In genomic region chr2:128364161-128364560, GRCm38 (mm10) we compare ENCODE assay signal across 8 mouse cellular contexts.
DNase-seq lines count a peak whose midpoint lies in the region; ATAC-seq and TF ChIP-seq lines count a peak whose summit lies in the region.

No protein-coding gene starts in this region.

- peak overlapping the region; percentile 24; the same call in 1 of the 2 replicates for H3K4me2 ChIP-seq in neural tube, embryonic 12.5 days (replicated peaks)
- no peak overlapping the region for H3K4me2 ChIP-seq in hindbrain, embryonic 13.5 days

- no peak for TF ChIP-seq POLR2A in liver, adult 2 months (IDR thresholded peaks at IDR 0.05; ENCODE audit: extremely low read depth, insufficient read depth, low read length)

- H3K36me3 ChIP-seq in embryonic facial prominence, embryonic 10.5 days (replicated peaks), result no peaks in the 10 kb centered on the region
- no peaks in the 10 kb centered on the region for H3K36me3 ChIP-seq in liver, adult 2 months (ENCODE audit: control insufficient read depth, insufficient read depth, low read length)
- H3K36me3 ChIP-seq in neural tube, embryonic 12.5 days, result no peaks in the 10 kb centered on the region
- H3K36me3 ChIP-seq in hindbrain, embryonic 13.5 days, result no peaks in the 10 kb centered on the region

- WGBS in embryonic facial prominence, embryonic 10.5 days, result 71% methylated on average over 14 of the region's 14 CpGs
- 37% methylated on average over 14 of the region's 14 CpGs for WGBS in liver, adult 2 months
- WGBS in neural tube, embryonic 12.5 days, result 60% methylated on average over 14 of the region's 14 CpGs
- 80% methylated on average over 14 of the region's 14 CpGs for WGBS in hindbrain, embryonic 13.5 days

- H3K27me3 ChIP-seq in embryonic facial prominence, embryonic 10.5 days (replicated peaks; ENCODE audit: low read depth, poor library complexity, severe bottlenecking), result no peaks in the 10 kb centered on the region
- H3K27me3 ChIP-seq in liver, adult 2 months (ENCODE audit: control insufficient read depth, insufficient read depth, low read length), result no peaks in the 10 kb centered on the region
- H3K27me3 ChIP-seq in neural tube, embryonic 12.5 days (replicated peaks), result no peaks in the 10 kb centered on the region
- H3K27me3 ChIP-seq in hindbrain, embryonic 13.5 days, result no peaks in the 10 kb centered on the region

- no peak for ATAC-seq in neural tube, embryonic 12.5 days (ENCODE audit: low FRiP score, low read depth)
- no peak for ATAC-seq in hindbrain, embryonic 13.5 days (ENCODE audit: low FRiP score)

- TF ChIP-seq CTCF in liver, adult 2 months (IDR thresholded peaks at IDR 0.05; ENCODE audit: low read depth, low read length), result no peak

- peak; percentile 76 for DNase-seq in MEL-GATA-1-ER (ENCODE audit: extremely low read depth, low read depth)
- DNase-seq in embryonic facial prominence, embryonic 10.5 days (ENCODE audit: low spot score), result peak; percentile 43
- peak; percentile 72 for DNase-seq in heart, postnatal 4 days
- peak; percentile 17 for DNase-seq in liver, adult 2 months (ENCODE audit: extremely low read depth, low read depth, low spot score)
- DNase-seq in frontal cortex, adult 2 months (ENCODE audit: extremely low spot score in 1 of 2, low spot score in 1 of 2), result no peak
- DNase-seq in cerebellum, adult 8-10 months, result no peak

- no peaks in the 10 kb centered on the region for H3K79me2 ChIP-seq in liver, adult 2 months (ENCODE audit: control insufficient read depth, insufficient read depth, low read length)

- no peak overlapping the region for H3K4me3 ChIP-seq in embryonic facial prominence, embryonic 10.5 days
- H3K4me3 ChIP-seq in liver, adult 2 months (ENCODE audit: insufficient read depth, low read depth, low read length), result no peak overlapping the region
- H3K4me3 ChIP-seq in neural tube, embryonic 12.5 days, result no peak overlapping the region
- no peak overlapping the region for H3K4me3 ChIP-seq in hindbrain, embryonic 13.5 days

- H3K9me3 ChIP-seq in embryonic facial prominence, embryonic 10.5 days, result no peaks in the 10 kb centered on the region
- no peaks in the 10 kb centered on the region for H3K9me3 ChIP-seq in neural tube, embryonic 12.5 days
- H3K9me3 ChIP-seq in hindbrain, embryonic 13.5 days, result no peaks in the 10 kb centered on the region

- H3K4me1 ChIP-seq in embryonic facial prominence, embryonic 10.5 days, result peaks cover 21% of the 10 kb centered on the region
- peaks cover 2% of the 10 kb centered on the region for H3K4me1 ChIP-seq in liver, adult 2 months (ENCODE audit: control insufficient read depth, insufficient read depth, low read length)
- H3K4me1 ChIP-seq in neural tube, embryonic 12.5 days, result 0 out of 2 replicates have a peak, but pooled peaks cover 7% of the 10 kb centered on the region
- no peaks in the 10 kb centered on the region for H3K4me1 ChIP-seq in hindbrain, embryonic 13.5 days (replicated peaks)

- 0 out of 2 replicates have a peak overlapping the region, but pooled peaks have one; percentile 3 for H3K27ac ChIP-seq in embryonic facial prominence, embryonic 10.5 days (replicated peaks)
- H3K27ac ChIP-seq in liver, adult 2 months (replicated peaks; ENCODE audit: insufficient read depth, low read depth, low read length), result no peak overlapping the region
- no peak overlapping the region for H3K27ac ChIP-seq in neural tube, embryonic 12.5 days
- no peak overlapping the region for H3K27ac ChIP-seq in hindbrain, embryonic 13.5 days

- no peak overlapping the region for H3K9ac ChIP-seq in liver, adult 2 months (ENCODE audit: low read depth, low read length)
- H3K9ac ChIP-seq in neural tube, embryonic 12.5 days, result no peak overlapping the region
- H3K9ac ChIP-seq in hindbrain, embryonic 13.5 days, result no peak overlapping the region

Comparison
In these comparisons a context has a peak if more than half of its experiments do, and no peak if none do; other contexts are left out.
1. DNase-seq: peak in MEL-GATA-1-ER (single experiment), embryonic facial prominence, embryonic 10.5 days (single experiment), heart, postnatal 4 days (single experiment) and liver, adult 2 months (single experiment); none in frontal cortex, adult 2 months (0 of 2) and cerebellum, adult 8-10 months (single experiment).